Mouse (Mus musculus): Measurements from ENCODE around the gene Ntf3. TPM values are rescaled to one million over a fixed set of nuclear protein-coding genes. Genes with fewer than 3 reads are reported as not detected.

Gene Ntf3
- total and polyA plus RNA-seq, 2 experiments from 2014 or later = 14.1 to 14.4 TPM

GRCm38 (mm10) chr6:126117191-126117590, 49.5 kb downstream of the Ntf3 start:
- no peak for ATAC-seq
- Histone ChIP-seq H3K27me3 (ENCODE audit: insufficient read depth, low read length) (no peaks in the 10 kb centered on the region), H3K9ac (no peak overlapping the region), H3K4me2 (ENCODE audit: low read depth) (no peak overlapping the region), H3K36me3 (ENCODE audit: insufficient read depth) (no peaks in the 10 kb centered on the region), H3K9me3 (ENCODE audit: low read length) (no peaks in the 10 kb centered on the region), H3K4me1 (ENCODE audit: insufficient read depth) (no peaks in the 10 kb centered on the region), H3K4me3 (ENCODE audit: low read depth, low read length) (no peak overlapping the region), H3K27ac (ENCODE audit: low read depth, low read length) (no peak overlapping the region)
- no peak for TF ChIP-seq CTCF (IDR thresholded peaks at IDR 0.05; ENCODE audit: low read depth)
- no peak for DNase-seq
- 79% methylated on average over 8 of the region's 8 CpGs for WGBS

- Histone ChIP-seq H3K27me3 (ENCODE audit: insufficient read depth, low read length) (no peaks in the 10 kb centered on the region), H3K9ac (no peak overlapping the region), H3K4me3 (ENCODE audit: low read depth, low read length) (no peak overlapping the region), H3K9me3 (ENCODE audit: low read length) (no peaks in the 10 kb centered on the region), H3K27ac (ENCODE audit: low read depth, low read length) (no peak overlapping the region), H3K36me3 (ENCODE audit: insufficient read depth) (no peaks in the 10 kb centered on the region), H3K4me2 (ENCODE audit: low read depth) (no peak overlapping the region), H3K4me1 (ENCODE audit: insufficient read depth) (no peaks in the 10 kb centered on the region)
- no peak for TF ChIP-seq CTCF (IDR thresholded peaks at IDR 0.05; ENCODE audit: low read depth)
- no peak for DNase-seq
- ATAC-seq = no peak
- 65% methylated on average over 10 of the region's 10 CpGs for WGBS
These were observed 51.6 kb downstream of the Ntf3 start for GRCm38 (mm10) chr6:126114934-126115633.

DNA sequence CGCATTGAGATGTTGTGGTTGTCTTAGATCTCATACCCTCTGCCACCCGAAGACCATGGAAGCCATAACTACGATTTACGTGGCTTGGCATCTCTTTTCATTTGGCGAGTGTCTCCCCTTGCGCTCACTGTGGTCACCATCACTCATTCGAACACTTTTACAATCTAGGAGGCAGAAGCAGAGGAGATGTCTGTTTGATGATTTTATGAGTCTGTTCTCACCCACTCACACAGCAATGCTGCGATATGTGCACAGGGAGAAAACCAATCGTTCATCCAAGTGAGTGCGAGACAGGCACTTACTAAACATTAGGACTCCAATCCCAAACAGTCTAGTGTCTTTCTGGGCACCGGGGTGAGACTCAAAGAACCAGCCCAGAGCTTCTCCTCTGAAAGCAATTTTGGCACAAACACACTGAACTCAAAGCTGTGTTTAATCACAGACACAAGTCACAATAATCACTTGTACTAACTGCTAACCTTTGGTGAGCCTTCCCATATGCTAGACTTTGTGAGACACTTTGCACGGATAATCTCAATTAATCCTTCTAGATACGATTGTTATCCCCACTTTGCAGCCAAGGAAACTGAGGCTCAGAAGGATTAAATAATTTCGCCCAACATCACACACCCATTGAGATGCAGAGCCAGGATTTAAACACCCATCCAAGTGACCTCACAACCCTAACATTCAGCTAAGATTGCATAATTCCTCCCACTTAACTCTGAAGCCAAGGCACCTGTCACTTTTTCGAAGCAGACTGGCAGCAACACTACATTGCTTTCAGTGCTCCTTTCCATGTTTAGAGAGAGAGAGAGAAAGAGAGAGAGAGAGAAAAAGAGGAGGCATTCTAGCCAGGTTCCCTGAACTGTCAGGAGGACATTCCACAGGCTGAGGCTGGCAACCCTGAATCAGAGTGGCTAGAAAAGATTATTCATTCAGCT, 55.5 kb downstream of the Ntf3 start:
- no peaks in the 10 kb centered on the region for H3K27me3 ChIP-seq (ENCODE audit: insufficient read depth, low read length)

DNA sequence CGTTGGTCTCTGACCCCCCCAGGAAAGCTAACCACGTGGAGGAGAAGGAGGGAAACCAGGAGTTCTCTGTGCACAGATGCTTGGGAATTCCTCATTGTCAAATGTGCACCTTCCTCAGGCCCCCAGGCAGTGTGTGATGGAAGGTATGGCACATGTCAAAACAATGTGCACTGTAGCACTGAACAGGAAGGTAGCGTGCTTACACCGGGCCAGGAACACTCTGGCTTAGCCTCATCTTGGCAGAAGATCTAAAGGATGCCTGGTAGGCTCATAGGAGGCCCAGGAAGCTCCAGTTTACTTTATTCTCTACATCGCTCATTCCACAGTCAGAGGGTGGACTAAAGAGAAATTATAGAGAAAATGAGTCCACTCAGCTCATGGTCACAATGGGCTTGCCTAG, 57.5 kb downstream of the Ntf3 start:
- no peaks in the 10 kb centered on the region for H3K27me3 ChIP-seq (ENCODE audit: insufficient read depth, low read length)
- H3K4me2 ChIP-seq (ENCODE audit: low read depth) = no peak overlapping the region
- H3K4me3 ChIP-seq (ENCODE audit: low read depth, low read length) = no peak overlapping the region
- DNase-seq (no peak), ATAC-seq (no peak)
- no peaks in the 10 kb centered on the region for H3K4me1 ChIP-seq (ENCODE audit: insufficient read depth)
- no peak for TF ChIP-seq CTCF (IDR thresholded peaks at IDR 0.05; ENCODE audit: low read depth)
- no peak overlapping the region for H3K9ac ChIP-seq
- no peaks in the 10 kb centered on the region for H3K9me3 ChIP-seq (ENCODE audit: low read length)
- no peaks in the 10 kb centered on the region for H3K36me3 ChIP-seq (ENCODE audit: insufficient read depth)
- H3K27ac ChIP-seq (ENCODE audit: low read depth, low read length) = no peak overlapping the region
- 61% methylated on average over 5 of the region's 5 CpGs for WGBS

More for the DNA sequence above, 55.5 kb downstream of the Ntf3 start:
- H3K9me3 ChIP-seq (ENCODE audit: low read length) = no peaks in the 10 kb centered on the region
- no peak overlapping the region for H3K9ac ChIP-seq
- TF ChIP-seq CTCF (IDR thresholded peaks at IDR 0.05; ENCODE audit: low read depth) = no peak
- no peak for ATAC-seq
- no peak overlapping the region for H3K4me3 ChIP-seq (ENCODE audit: low read depth, low read length)
- no peaks in the 10 kb centered on the region for H3K4me1 ChIP-seq (ENCODE audit: insufficient read depth)
- WGBS = 80% methylated on average over 15 of the region's 15 CpGs
- no peak overlapping the region for H3K27ac ChIP-seq (ENCODE audit: low read depth, low read length)
- no peak for DNase-seq
- no peak overlapping the region for H3K4me2 ChIP-seq (ENCODE audit: low read depth)
- no peaks in the 10 kb centered on the region for H3K36me3 ChIP-seq (ENCODE audit: insufficient read depth)

GRCm38 (mm10) chr6:126108771-126109170, 57.9 kb downstream of the Ntf3 start:
- no peak for DNase-seq
- TF ChIP-seq CTCF (IDR thresholded peaks at IDR 0.05; ENCODE audit: low read depth) = no peak
- Histone ChIP-seq H3K27me3 (ENCODE audit: insufficient read depth, low read length) (no peaks in the 10 kb centered on the region), H3K9ac (no peak overlapping the region), H3K9me3 (ENCODE audit: low read length) (no peaks in the 10 kb centered on the region), H3K4me1 (ENCODE audit: insufficient read depth) (no peaks in the 10 kb centered on the region), H3K27ac (ENCODE audit: low read depth, low read length) (no peak overlapping the region), H3K4me2 (ENCODE audit: low read depth) (no peak overlapping the region), H3K36me3 (ENCODE audit: insufficient read depth) (no peaks in the 10 kb centered on the region), H3K4me3 (ENCODE audit: low read depth, low read length) (no peak overlapping the region)
- 89% methylated on average over 2 of the region's 2 CpGs for WGBS
- no peak for ATAC-seq

DNA sequence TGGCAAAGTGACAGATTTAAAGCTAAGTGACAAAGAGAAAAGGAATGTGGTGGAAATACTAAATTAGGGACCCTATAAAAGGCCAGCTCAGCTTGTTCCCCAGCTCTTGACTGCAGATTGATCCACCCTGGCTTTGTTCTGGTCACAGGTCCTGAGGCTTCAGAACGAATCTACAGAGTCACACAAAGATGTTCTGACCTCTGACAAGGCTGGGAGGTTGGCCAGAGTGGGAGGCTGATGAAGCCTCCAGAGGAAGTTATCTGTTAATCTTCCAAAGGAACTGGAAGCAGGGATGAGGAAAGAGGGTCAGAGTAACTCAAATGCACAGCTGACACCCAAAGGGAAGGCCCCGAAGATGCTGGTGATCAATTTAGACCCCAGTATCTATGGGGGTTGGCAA, 59.3 kb downstream of the Ntf3 start:
- Histone ChIP-seq H3K36me3 (ENCODE audit: insufficient read depth) (no peaks in the 10 kb centered on the region), H3K4me3 (ENCODE audit: low read depth, low read length) (no peak overlapping the region), H3K9ac (no peak overlapping the region), H3K4me2 (ENCODE audit: low read depth) (no peak overlapping the region), H3K27me3 (ENCODE audit: insufficient read depth, low read length) (no peaks in the 10 kb centered on the region), H3K9me3 (ENCODE audit: low read length) (no peaks in the 10 kb centered on the region), H3K27ac (ENCODE audit: low read depth, low read length) (no peak overlapping the region), H3K4me1 (ENCODE audit: insufficient read depth) (no peaks in the 10 kb centered on the region)
- no peak for TF ChIP-seq CTCF (IDR thresholded peaks at IDR 0.05; ENCODE audit: low read depth)
- ATAC-seq (no peak), DNase-seq (no peak)
- 53% methylated on average over 2 of the region's 2 CpGs for whole genome bisulfite sequencing

- no peak for ATAC-seq
- 58% methylated on average over 2 of the region's 2 CpGs for WGBS
- H3K9ac ChIP-seq = no peak overlapping the region
These were observed 59.9 kb downstream of the Ntf3 start for GRCm38 (mm10) chr6:126106798-126107173.

More at GRCm38 (mm10) chr6:126106798-126107173, 59.9 kb downstream of the Ntf3 start:
- Histone ChIP-seq H3K27ac (ENCODE audit: low read depth, low read length) (no peak overlapping the region), H3K9me3 (ENCODE audit: low read length) (no peaks in the 10 kb centered on the region), H3K4me2 (ENCODE audit: low read depth) (no peak overlapping the region), H3K27me3 (ENCODE audit: insufficient read depth, low read length) (no peaks in the 10 kb centered on the region), H3K36me3 (ENCODE audit: insufficient read depth) (no peaks in the 10 kb centered on the region), H3K4me3 (ENCODE audit: low read depth, low read length) (no peak overlapping the region), H3K4me1 (ENCODE audit: insufficient read depth) (no peaks in the 10 kb centered on the region)
- no peak for TF ChIP-seq CTCF (IDR thresholded peaks at IDR 0.05; ENCODE audit: low read depth)
- no peak for DNase-seq

Data from forebrain, postnatal 0 days (tissue).